Comparison of ENCODE assay signal across 25 mouse cellular contexts in genomic region chr11:35437510-35437909, GRCm38 (mm10).
"Had no signal": no experiment of that assay in that cellular context is flagged by ENCODE, and none has a peak within 500 bp of the region (broad histone marks: within the 10 kb centered on the region; RNA-seq: fewer than 3 reads in every experiment).

No protein-coding gene starts in this region.

- H3K4me1 ChIP-seq: heart, embryonic 12.5 days; intestine, embryonic 15.5 days; liver, embryonic 12.5 days had no signal

- H3K4me2 ChIP-seq: heart, embryonic 12.5 days; hindbrain, embryonic 12.5 days; hindbrain, embryonic 14.5 days; intestine, embryonic 15.5 days; kidney, embryonic 15.5 days; limb, embryonic 15.5 days; liver, embryonic 12.5 days had no signal

- H3K9ac ChIP-seq: heart, embryonic 12.5 days; hindbrain, embryonic 12.5 days; hindbrain, embryonic 14.5 days; intestine, embryonic 15.5 days; kidney, embryonic 15.5 days; limb, embryonic 15.5 days; liver, embryonic 12.5 days; liver, embryonic 14.5 days had no signal

- ATAC-seq: hindbrain, embryonic 16.5 days; inflammation-experienced regulatory T-cells, adult 6 months; intestine, embryonic 15.5 days; liver, embryonic 12.5 days had no signal

- H3K4me3 ChIP-seq: gastrocnemius, adult 2 months; heart, adult 2 months; heart, embryonic 12.5 days; hindbrain, embryonic 10.5 days; hindbrain, embryonic 12.5 days; intestine, embryonic 15.5 days; kidney, embryonic 15.5 days; layer of hippocampus, adult 2 months; left cerebral cortex, adult 2 months; limb, embryonic 15.5 days; liver, embryonic 12.5 days had no signal

- H3K27me3 ChIP-seq: heart, embryonic 12.5 days; hindbrain, embryonic 12.5 days; intestine, embryonic 15.5 days; kidney, embryonic 15.5 days; limb, embryonic 15.5 days; liver, embryonic 12.5 days had no signal

- DNase-seq: gastrocnemius, adult 2 months; gastrocnemius, postnatal 10 days; gastrocnemius, postnatal 25 days; heart, adult 2 months; heart, postnatal 10 days; heart, postnatal 4 days; kidney, adult 11 months; kidney, adult 2 months; kidney, adult 9 months; kidney, postnatal 10 days; kidney, postnatal 25 days; kidney, postnatal 4 days had no signal

- H3K27ac ChIP-seq: gastrocnemius, adult 2 months; heart, adult 2 months; hindbrain, embryonic 10.5 days; hindbrain, embryonic 12.5 days; hindbrain, embryonic 14.5 days; intestine, embryonic 15.5 days; kidney, embryonic 15.5 days; layer of hippocampus, adult 2 months; left cerebral cortex, adult 2 months; limb, embryonic 15.5 days; liver, embryonic 12.5 days; liver, embryonic 14.5 days had no signal

- H3K9me3 ChIP-seq: heart, embryonic 12.5 days; hindbrain, embryonic 10.5 days; hindbrain, embryonic 12.5 days; intestine, embryonic 15.5 days; kidney, embryonic 15.5 days; limb, embryonic 15.5 days; liver, embryonic 12.5 days had no signal

- H3K36me3 ChIP-seq: heart, embryonic 12.5 days; hindbrain, embryonic 10.5 days; hindbrain, embryonic 12.5 days; intestine, embryonic 15.5 days; kidney, embryonic 15.5 days; limb, embryonic 15.5 days; liver, embryonic 12.5 days had no signal
